Mouse (Mus musculus) G1E-ER4 (cell line): ENCODE results near the gene Hcfc1. TPM values are rescaled to one million over a fixed set of nuclear protein-coding genes. Genes with fewer than 3 reads are reported as not detected.

Experiments
- GATA1 ChIP-seq: IDR thresholded peaks from one replicate; pipeline ENCODE4 v1.8.0; 2012; ENCODE audit warnings: low read length, inconsistent platforms
- polyA plus RNA-seq: library from polyadenylated mRNA; stranded (reverse); fragments of >175 nt; gene quantifications from 2 replicates; pipeline ENCODE4 v1.2.3, GENCODE M21; 2012

Gene Hcfc1
- polyA plus RNA-seq, 1 experiment = 168 TPM

DNA sequence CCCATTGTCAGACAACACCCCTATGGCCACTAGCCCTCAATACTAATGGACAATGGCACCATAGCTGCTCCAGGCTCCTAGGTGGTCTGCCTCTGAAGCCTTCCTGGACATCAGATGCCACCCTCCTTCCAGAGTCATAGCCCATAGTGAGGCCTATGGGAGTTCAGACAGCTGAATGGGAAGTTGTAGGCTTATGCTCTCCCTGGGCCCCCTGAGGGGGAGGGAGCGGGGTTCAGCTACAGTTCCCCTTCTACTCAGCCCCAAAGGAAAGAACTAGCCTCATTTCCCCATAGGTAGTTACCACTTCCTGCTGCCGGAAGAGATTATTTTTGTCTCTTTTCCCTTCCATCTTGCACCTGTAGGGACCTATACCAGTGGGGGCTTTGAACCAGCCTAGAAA, 54.6 kb downstream of the Hcfc1 start:
- TF ChIP-seq GATA1 = no peak

DNA sequence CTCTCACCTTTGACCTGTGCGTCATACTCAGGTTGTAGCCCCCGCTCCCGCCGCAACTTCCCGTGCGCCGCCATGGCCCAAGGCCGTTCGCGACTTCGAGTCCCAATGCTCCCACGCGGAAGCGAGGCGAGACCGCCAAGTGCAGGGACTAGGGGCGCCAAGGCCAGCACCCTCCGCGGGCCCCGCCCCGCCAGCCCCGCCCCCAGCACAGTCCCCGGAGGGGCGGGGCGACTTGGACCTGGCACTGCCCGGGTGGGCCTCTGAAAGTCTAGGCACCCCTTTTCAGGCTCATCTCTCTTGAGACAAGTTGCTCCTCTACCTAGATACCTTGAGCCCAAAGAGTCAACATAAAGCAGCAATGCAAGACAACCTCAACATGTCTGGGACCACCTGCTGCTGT, 55.0 kb downstream of the Hcfc1 start:
- TF ChIP-seq GATA1 = no peak

DNA sequence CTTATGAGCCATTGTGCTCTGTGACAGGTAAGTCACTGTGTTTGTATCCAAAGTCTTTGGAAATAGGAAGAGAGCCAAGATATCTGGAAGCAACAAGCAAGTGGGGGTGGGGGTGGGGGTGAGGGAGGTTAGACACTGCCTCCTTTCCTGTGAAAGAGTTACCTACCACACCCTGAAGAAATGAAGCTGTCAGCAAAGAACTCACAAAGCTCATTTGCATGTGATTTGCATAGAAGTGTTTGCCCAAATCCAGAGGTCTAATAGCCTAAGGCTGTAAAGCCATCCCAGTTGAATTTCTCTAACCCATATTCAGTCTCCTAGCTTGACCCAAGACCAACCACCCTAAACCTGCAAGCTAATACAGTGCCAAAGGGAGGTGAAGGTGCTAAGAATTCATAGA, 55.7 kb downstream of the Hcfc1 start:
- no peak for TF ChIP-seq GATA1

DNA sequence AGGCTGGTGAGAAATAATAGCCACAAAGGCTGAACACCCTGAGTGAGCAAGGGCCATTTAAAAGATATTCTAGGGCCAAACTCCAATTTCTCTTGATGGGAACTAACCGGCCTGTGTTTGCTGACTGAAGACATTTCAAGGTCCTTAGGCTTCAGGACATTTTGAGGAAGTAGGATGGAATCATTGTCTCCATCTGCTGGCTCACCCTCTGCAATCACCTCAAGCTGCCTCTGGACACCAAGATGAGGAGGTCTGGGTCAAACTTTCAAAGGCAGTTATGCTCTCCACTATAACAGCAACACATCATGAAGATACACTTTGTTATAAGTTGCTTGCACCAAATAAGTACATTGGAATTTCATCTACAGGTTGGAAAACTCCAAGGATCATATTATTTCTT, 56.1 kb downstream of the Hcfc1 start:
- TF ChIP-seq GATA1 = no peak

DNA sequence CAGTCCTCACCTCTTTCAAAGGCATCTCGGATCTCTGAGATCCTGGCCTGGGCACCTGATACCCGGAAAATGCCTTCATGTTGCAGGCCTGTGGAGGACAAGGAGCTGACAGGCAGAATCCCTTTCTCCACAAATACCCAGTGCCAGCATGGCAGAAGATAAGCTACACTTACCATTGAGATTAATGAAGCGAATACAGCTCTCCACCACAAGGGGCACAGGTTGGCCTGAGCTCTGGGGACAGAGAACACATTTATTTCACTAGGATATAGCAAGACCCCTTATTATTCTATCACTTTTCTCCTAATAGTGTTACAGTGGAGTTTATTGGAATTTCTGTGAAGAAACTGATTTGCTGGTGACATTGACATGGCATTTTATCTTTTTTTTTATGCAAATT, 68.2 kb downstream of the Hcfc1 start:
- TF ChIP-seq GATA1 = no peak

DNA sequence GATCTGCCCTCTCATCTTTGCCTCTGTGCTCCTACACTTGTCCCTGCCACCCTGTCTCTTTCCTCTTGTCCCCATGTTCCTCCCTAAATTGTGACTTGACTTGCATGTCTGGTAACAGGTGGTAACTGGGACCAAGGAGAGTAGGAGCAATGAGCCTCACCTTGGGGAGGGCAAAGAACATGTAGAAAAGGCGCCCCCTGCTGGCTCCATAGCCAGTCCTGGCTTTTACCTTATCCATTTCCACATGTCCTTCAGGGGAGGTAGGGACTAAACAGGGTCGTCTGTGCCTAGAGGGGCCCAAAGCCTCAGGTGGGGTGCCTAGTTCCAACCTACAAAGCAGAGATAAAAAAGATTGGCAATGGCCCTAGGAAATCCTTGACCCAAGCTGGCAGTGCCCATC, 70.4 kb downstream of the Hcfc1 start, which contains the start of gene L1cam:
L1cam (minus strand) TSS at position 387 of the 400 bp plus-strand sequence.
- no peak for TF ChIP-seq GATA1

DNA sequence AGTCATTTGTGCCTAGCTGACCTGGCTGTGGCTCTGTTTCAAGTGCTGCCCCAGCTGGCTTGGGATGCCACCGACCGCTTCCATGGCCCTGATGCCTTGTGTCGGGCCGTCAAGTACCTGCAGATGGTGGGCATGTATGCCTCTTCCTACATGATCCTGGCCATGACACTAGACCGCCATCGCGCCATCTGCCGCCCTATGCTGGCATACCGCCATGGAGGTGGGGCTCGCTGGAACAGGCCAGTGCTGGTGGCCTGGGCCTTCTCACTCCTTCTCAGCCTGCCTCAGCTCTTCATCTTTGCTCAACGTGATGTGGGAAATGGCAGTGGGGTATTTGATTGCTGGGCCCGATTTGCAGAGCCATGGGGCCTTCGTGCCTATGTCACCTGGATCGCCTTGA, 73.3 kb downstream of the Hcfc1 start:
- no peak for TF ChIP-seq GATA1

Other genes with a start within 250 kb of the Hcfc1 start
- 18.2 and 19.9 TPM in 2 replicates for gene Abcd1, start 249.8 kb downstream of the Hcfc1 start, polyA plus RNA-seq
- not detected in 2 replicates for gene Plxnb3, start 209.3 kb downstream of the Hcfc1 start, polyA plus RNA-seq
- not detected in 2 replicates for gene Srpk3, start 192.0 kb downstream of the Hcfc1 start, polyA plus RNA-seq
- gene Idh3g, start 179.5 kb downstream of the Hcfc1 start, polyA plus RNA-seq = 31.6 and 36.9 TPM in 2 replicates
- gene Ssr4, start 179.3 kb downstream of the Hcfc1 start, polyA plus RNA-seq = 18.1 and 22.8 TPM in 2 replicates
- gene Pdzd4, start 141.4 kb downstream of the Hcfc1 start, polyA plus RNA-seq = not detected in 2 replicates
- gene Avpr2, start 74.3 kb downstream of the Hcfc1 start, polyA plus RNA-seq = not detected in 2 replicates
- not detected in 2 replicates for gene L1cam, start 70.3 kb downstream of the Hcfc1 start, polyA plus RNA-seq
- 0.82 and 1.1 TPM in 2 replicates for gene Arhgap4, start 44.5 kb downstream of the Hcfc1 start, polyA plus RNA-seq
- gene Naa10, start 44.4 kb downstream of the Hcfc1 start, polyA plus RNA-seq = 198 and 297 TPM in 2 replicates
- 30.4 and 144 TPM in 2 replicates for gene Renbp, start 35.5 kb downstream of the Hcfc1 start, polyA plus RNA-seq
- 306 and 346 TPM in 2 replicates for gene Irak1, start 57.6 kb upstream of the Hcfc1 start, polyA plus RNA-seq
- not detected in 2 replicates for gene Opn1mw, start 161.1 kb upstream of the Hcfc1 start, polyA plus RNA-seq
- gene Mecp2, start 169.0 kb upstream of the Hcfc1 start, polyA plus RNA-seq = 45.0 and 52.5 TPM in 2 replicates
- not detected in 2 replicates for gene Tex28, start 201.5 kb upstream of the Hcfc1 start, polyA plus RNA-seq
- not detected in 2 replicates for gene Tktl1, start 210.9 kb upstream of the Hcfc1 start, polyA plus RNA-seq